Mouse (Mus musculus) ES-Bruce4 (cell line): ENCODE measurements around the gene Arfgap2. TPM values are rescaled to one million over a fixed set of nuclear protein-coding genes. Genes with fewer than 3 reads are reported as not detected.

Experiments used
- H3K27ac ChIP-seq: 2 replicates; pipeline ENCODE4 v1.5.1; 2012; ENCODE audit warnings: low read length, inconsistent platforms; ENCODE audit not compliant: insufficient read depth
- H3K27me3 ChIP-seq: 2 replicates; pipeline ENCODE4 v1.6.1; 2012; ENCODE audit warnings: mild to moderate bottlenecking, low read length, inconsistent platforms; ENCODE audit not compliant: control insufficient read depth, poor library complexity, insufficient read depth, severe bottlenecking
- H3K36me3 ChIP-seq: 2 replicates; pipeline ENCODE4 v1.6.1; 2012; ENCODE audit warnings: inconsistent platforms, mild to moderate bottlenecking, low read length, moderate library complexity; ENCODE audit not compliant: control insufficient read depth, poor library complexity, insufficient read depth, severe bottlenecking
- H3K4me1 ChIP-seq: one replicate; pipeline ENCODE4 v1.8.1; 2011; ENCODE audit warnings: low read length; ENCODE audit not compliant: control insufficient read depth, insufficient read depth
- H3K4me3 ChIP-seq: 2 replicates; pipeline ENCODE4 v1.5.1; 2011; ENCODE audit warnings: low read depth, mild to moderate bottlenecking, low read length
- H3K9ac ChIP-seq: 2 replicates; pipeline ENCODE4 v1.6.1; 2012; ENCODE audit warnings: low read depth, mild to moderate bottlenecking, inconsistent platforms; ENCODE audit not compliant: poor library complexity, severe bottlenecking
- H3K9me3 ChIP-seq: replicated peaks from 2 replicates; pipeline ENCODE4 v1.6.1; 2012; ENCODE audit warnings: mild to moderate bottlenecking, low read length, inconsistent platforms; ENCODE audit not compliant: control insufficient read depth, poor library complexity, insufficient read depth, severe bottlenecking
- CTCF ChIP-seq: IDR thresholded peaks from one replicate; pipeline ENCODE4 v1.8.1; 2011; ENCODE audit warnings: low read depth, low read length
- EP300 ChIP-seq: IDR thresholded peaks from 2 replicates; pipeline ENCODE4 v1.6.1; 2011; ENCODE audit warnings: low read depth, low read length; ENCODE audit not compliant: insufficient read depth
- POLR2A ChIP-seq: IDR thresholded peaks from one replicate; pipeline ENCODE4 v1.8.1; 2011; ENCODE audit warnings: low read length; ENCODE audit not compliant: insufficient read depth
- polyA plus RNA-seq: library from polyadenylated mRNA; stranded (reverse); fragments of >200 nt; gene quantifications from 2 replicates; pipeline ENCODE4 v1.2.4, GENCODE M21; 2011; ENCODE audit warnings: low read depth; ENCODE audit not compliant: missing spikeins, insufficient read depth, insufficient read length

Gene Arfgap2
- polyA plus RNA-seq: 35.3 and 40.9 TPM in 2 replicates

GRCm38 (mm10) chr2:91264711-91265681 is at the start of gene Arfgap2:
Gene Arfgap2 (plus strand): TSS chr2:91264974.
- Histone ChIP-seq H3K4me1 (no peaks in the 10 kb centered on the region), H3K4me3 (peak within 1 kb of the TSS; percentile 91), H3K9ac (peak within 1 kb of the TSS; percentile 81), H3K27ac (peak within 1 kb of the TSS; percentile 29; the same call in 1 of the 2 replicates), H3K9me3 (no peaks in the 10 kb centered on the region), H3K27me3 (no peaks in the 10 kb centered on the region), H3K36me3 (peaks cover 25% of the 10 kb centered on the region)
- TF ChIP-seq POLR2A: peak; percentile 75
- TF ChIP-seq EP300: no peak

DNA sequence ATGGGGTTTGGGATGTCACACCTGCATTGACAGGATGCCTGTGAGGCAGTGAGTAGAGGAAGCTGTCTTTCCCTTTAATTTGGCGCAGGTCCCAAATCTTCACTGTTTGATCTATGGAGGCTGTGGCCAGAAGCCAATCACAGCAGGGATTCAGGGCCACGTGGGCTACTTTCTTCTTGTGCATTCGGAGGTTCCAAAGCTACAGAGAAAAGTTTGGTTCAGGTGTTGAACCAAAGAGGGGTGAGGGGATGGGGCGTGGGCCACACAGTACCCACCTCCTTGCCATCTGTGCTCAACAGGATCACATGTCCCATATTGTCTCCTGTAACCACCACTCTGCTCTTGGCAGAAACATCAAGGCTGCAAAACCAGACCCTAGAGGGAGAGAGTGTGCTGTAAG is 47.7 kb upstream of the Arfgap2 start:
- Histone ChIP-seq H3K9me3 (no peaks in the 10 kb centered on the region), H3K27me3 (no peaks in the 10 kb centered on the region), H3K4me3 (no peak overlapping the region), H3K4me1 (peaks cover 4% of the 10 kb centered on the region), H3K27ac (no peak overlapping the region), H3K9ac (no peak overlapping the region), H3K36me3 (peaks cover 7% of the 10 kb centered on the region)
- TF ChIP-seq CTCF (no peak), EP300 (no peak), POLR2A (no peak)

DNA sequence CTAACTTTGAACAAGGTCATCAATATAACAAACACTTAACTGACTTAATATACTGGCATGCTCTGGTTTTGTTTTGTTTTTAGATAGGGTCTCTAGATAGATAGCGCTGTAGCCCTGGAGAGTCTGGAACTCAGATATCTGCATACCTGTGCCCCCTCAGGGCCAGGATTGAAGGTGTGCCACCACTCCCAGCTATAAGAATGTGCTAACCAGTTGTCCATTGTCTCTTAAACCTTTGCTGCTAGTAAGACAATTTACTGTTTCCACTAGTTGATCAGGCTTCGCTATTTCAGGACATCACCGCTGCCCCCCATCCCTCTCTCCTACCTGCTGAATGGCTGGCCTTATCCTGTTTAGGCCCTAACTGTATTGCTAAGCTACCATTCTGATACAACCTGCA is 44.3 kb upstream of the Arfgap2 start:
- H3K9me3 ChIP-seq: no peaks in the 10 kb centered on the region
- no peak for TF ChIP-seq EP300
- TF ChIP-seq CTCF: no peak
- no peak for TF ChIP-seq POLR2A
- peaks cover 4% of the 10 kb centered on the region for H3K4me1 ChIP-seq
- peak overlapping the region; percentile 25; the same call in 1 of the 2 replicates for H3K27ac ChIP-seq
- H3K27me3 ChIP-seq: no peaks in the 10 kb centered on the region
- H3K9ac ChIP-seq: no peak overlapping the region
- no peak overlapping the region for H3K4me3 ChIP-seq
- no peaks in the 10 kb centered on the region; the same call in 1 of the 2 replicates for H3K36me3 ChIP-seq

- peaks cover 4% of the 10 kb centered on the region for H3K4me1 ChIP-seq
- no peaks in the 10 kb centered on the region for H3K9me3 ChIP-seq
- H3K9ac ChIP-seq: no peak overlapping the region
- no peaks in the 10 kb centered on the region; the same call in 1 of the 2 replicates for H3K36me3 ChIP-seq
- H3K27me3 ChIP-seq: no peaks in the 10 kb centered on the region
- H3K27ac ChIP-seq: no peak overlapping the region
- TF ChIP-seq EP300 (no peak), CTCF (no peak), POLR2A (no peak)
- no peak overlapping the region for H3K4me3 ChIP-seq
These were observed 41.2 kb upstream of the Arfgap2 start for GRCm38 (mm10) chr2:91223614-91224013.

DNA sequence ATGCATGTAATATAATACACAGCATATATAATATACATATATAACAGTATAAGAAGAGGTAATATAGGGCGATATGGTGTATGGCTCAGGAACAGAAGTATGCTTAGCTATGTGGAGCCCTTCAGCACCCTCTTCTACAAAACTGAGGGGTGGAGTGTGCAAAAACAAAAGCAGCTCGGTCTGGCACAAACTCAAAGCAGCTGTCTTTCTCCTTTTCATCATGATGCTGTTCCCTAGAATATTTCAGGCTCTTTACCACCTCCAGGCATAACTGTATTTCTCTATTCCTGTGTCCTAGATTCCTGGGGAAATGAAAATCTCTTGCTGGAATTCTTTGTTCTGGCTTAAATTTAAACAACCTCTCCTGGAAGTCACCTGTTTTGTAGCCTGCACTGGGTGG is 35.0 kb upstream of the Arfgap2 start:
- Histone ChIP-seq H3K4me1 (no peaks in the 10 kb centered on the region), H3K4me3 (no peak overlapping the region), H3K27me3 (no peaks in the 10 kb centered on the region), H3K9ac (no peak overlapping the region), H3K36me3 (peaks cover 2% of the 10 kb centered on the region; the same call in 1 of the 2 replicates), H3K27ac (no peak overlapping the region), H3K9me3 (no peaks in the 10 kb centered on the region)
- TF ChIP-seq POLR2A (no peak), CTCF (no peak), EP300 (no peak)
